Mouse (Mus musculus): ENCODE measurements around the gene Rcbtb2. TPM values are rescaled to one million over a fixed set of nuclear protein-coding genes. Genes with fewer than 3 reads are reported as not detected.

Rcbtb2 gene
- polyA plus RNA-seq, 1 experiment from 2014 or later = 209 TPM

- no peak for DNase-seq (ENCODE audit: low spot score)
- no peak for ATAC-seq (replicated peaks; ENCODE audit: insufficient number of reproducible peaks, low FRiP score, low TSS enrichment, low read depth)
- Histone ChIP-seq H3K4me2 (ENCODE audit: low read depth, low read length) (no peak overlapping the region), H3K27me3 (ENCODE audit: control insufficient read depth, insufficient read depth, low read length) (no peaks in the 10 kb centered on the region), H3K27ac (replicated peaks; ENCODE audit: low read depth, low read length) (no peak overlapping the region), H3K36me3 (replicated peaks; ENCODE audit: control insufficient read depth, insufficient read depth, low read depth, low read length) (no peaks in the 10 kb centered on the region), H3K9me3 (replicated peaks; ENCODE audit: control insufficient read depth, low read length) (no peaks in the 10 kb centered on the region), H3K9ac (replicated peaks; ENCODE audit: low read length) (no peak overlapping the region), H3K4me3 (ENCODE audit: low read depth, low read length) (no peak overlapping the region), H3K4me1 (ENCODE audit: control insufficient read depth, insufficient read depth, low read length) (no peaks in the 10 kb centered on the region; the same call in 1 of the 2 replicates)
- 90% methylated on average over 4 of the region's 4 CpGs for WGBS
These were observed 22.7 kb downstream of the Rcbtb2 start for GRCm38 (mm10) chr14:73145531-73145930.

GRCm38 (mm10) chr14:73146721-73147120, 23.9 kb downstream of the Rcbtb2 start:
- Histone ChIP-seq H3K4me3 (ENCODE audit: low read depth, low read length) (no peak overlapping the region), H3K27ac (replicated peaks; ENCODE audit: low read depth, low read length) (no peak overlapping the region), H3K36me3 (replicated peaks; ENCODE audit: control insufficient read depth, insufficient read depth, low read depth, low read length) (no peaks in the 10 kb centered on the region), H3K9me3 (replicated peaks; ENCODE audit: control insufficient read depth, low read length) (no peaks in the 10 kb centered on the region), H3K4me1 (ENCODE audit: control insufficient read depth, insufficient read depth, low read length) (no peaks in the 10 kb centered on the region; the same call in 1 of the 2 replicates), H3K27me3 (ENCODE audit: control insufficient read depth, insufficient read depth, low read length) (no peaks in the 10 kb centered on the region), H3K9ac (replicated peaks; ENCODE audit: low read length) (no peak overlapping the region), H3K4me2 (ENCODE audit: low read depth, low read length) (no peak overlapping the region)
- DNase-seq (ENCODE audit: low spot score) (no peak), ATAC-seq (replicated peaks; ENCODE audit: insufficient number of reproducible peaks, low FRiP score, low TSS enrichment, low read depth) (no peak)
- 54% methylated on average over 3 of the region's 3 CpGs for WGBS

- Histone ChIP-seq H3K27ac (replicated peaks; ENCODE audit: low read depth, low read length) (no peak overlapping the region), H3K4me2 (ENCODE audit: low read depth, low read length) (no peak overlapping the region), H3K4me1 (ENCODE audit: control insufficient read depth, insufficient read depth, low read length) (no peaks in the 10 kb centered on the region; the same call in 1 of the 2 replicates), H3K27me3 (ENCODE audit: control insufficient read depth, insufficient read depth, low read length) (no peaks in the 10 kb centered on the region), H3K36me3 (replicated peaks; ENCODE audit: control insufficient read depth, insufficient read depth, low read depth, low read length) (no peaks in the 10 kb centered on the region), H3K4me3 (ENCODE audit: low read depth, low read length) (no peak overlapping the region), H3K9ac (replicated peaks; ENCODE audit: low read length) (no peak overlapping the region), H3K9me3 (replicated peaks; ENCODE audit: control insufficient read depth, low read length) (no peaks in the 10 kb centered on the region)
- DNase-seq (ENCODE audit: low spot score) (no peak), ATAC-seq (replicated peaks; ENCODE audit: insufficient number of reproducible peaks, low FRiP score, low TSS enrichment, low read depth) (no peak)
- 91% methylated on average over 3 of the region's 3 CpGs for WGBS
These were observed 25.3 kb downstream of the Rcbtb2 start for GRCm38 (mm10) chr14:73148125-73148524.

DNA sequence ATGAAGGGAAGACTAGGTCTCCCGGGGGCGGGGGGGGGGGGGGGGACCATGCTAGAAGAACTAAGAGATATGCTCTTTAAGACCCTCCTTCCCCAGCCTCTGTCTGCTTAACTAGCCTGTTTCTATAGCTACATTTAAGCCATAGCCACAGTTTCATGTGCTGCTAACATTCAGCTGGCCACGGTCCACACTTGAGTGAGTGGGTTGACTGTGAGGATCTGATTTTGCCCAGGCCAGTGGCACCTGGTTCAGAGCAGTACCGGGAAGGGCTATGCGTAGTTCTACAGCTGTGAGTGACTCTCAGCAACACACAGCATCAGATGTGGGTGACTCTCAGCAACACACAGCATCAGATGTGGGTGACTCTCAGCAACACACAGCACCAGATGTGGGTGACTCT, 38.5 kb downstream of the Rcbtb2 start:
- ATAC-seq (replicated peaks; ENCODE audit: insufficient number of reproducible peaks, low FRiP score, low TSS enrichment, low read depth) (no peak), DNase-seq (ENCODE audit: low spot score) (no peak)
- WGBS = 96% methylated on average over 4 of the region's 5 CpGs

DNA sequence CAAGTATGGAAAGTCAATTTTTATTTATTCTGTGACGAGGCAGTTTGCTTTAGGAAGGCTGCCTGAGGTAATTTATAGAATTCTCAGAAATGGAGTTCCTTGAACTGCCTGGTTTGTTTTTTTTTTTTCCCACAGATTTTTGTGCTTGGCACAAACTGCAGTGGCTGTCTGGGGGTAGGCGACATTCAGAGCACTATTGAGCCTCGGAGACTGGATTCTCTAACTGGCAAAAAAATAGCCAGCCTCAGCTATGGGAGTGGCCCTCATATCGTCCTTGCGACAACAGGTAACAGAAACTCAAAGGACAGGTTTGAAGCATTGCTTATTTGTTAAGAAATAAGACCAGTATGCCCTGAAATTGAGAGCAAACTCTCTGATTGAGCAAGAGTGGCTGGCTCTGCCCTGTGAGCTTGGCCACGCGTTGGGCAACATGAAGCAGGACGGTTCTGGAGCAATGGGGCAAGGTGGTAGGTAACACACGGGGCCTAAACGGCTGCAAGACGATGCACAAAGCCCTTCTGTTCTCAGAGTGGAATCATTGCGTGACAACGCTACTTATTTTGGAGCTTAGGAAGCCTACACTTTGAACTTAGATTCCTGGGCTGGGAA, 39.5 kb downstream of the Rcbtb2 start:
- Histone ChIP-seq H3K4me1 (ENCODE audit: control insufficient read depth, insufficient read depth, low read length) (no peaks in the 10 kb centered on the region), H3K27ac (replicated peaks; ENCODE audit: low read depth, low read length) (no peak overlapping the region), H3K27me3 (ENCODE audit: control insufficient read depth, insufficient read depth, low read length) (no peaks in the 10 kb centered on the region), H3K4me2 (ENCODE audit: low read depth, low read length) (no peak overlapping the region), H3K9me3 (replicated peaks; ENCODE audit: control insufficient read depth, low read length) (no peaks in the 10 kb centered on the region), H3K9ac (replicated peaks; ENCODE audit: low read length) (no peak overlapping the region), H3K36me3 (replicated peaks; ENCODE audit: control insufficient read depth, insufficient read depth, low read depth, low read length) (peaks cover 8% of the 10 kb centered on the region), H3K4me3 (ENCODE audit: low read depth, low read length) (no peak overlapping the region)
- DNase-seq (ENCODE audit: low spot score) (no peak), ATAC-seq (replicated peaks; ENCODE audit: insufficient number of reproducible peaks, low FRiP score, low TSS enrichment, low read depth) (no peak)
- 93% methylated on average over 13 of the region's 13 CpGs for WGBS

More for the DNA sequence above, 38.5 kb downstream of the Rcbtb2 start:
- no peak overlapping the region for H3K4me3 ChIP-seq (ENCODE audit: low read depth, low read length)
- H3K36me3 ChIP-seq (replicated peaks; ENCODE audit: control insufficient read depth, insufficient read depth, low read depth, low read length) = peaks cover 11% of the 10 kb centered on the region
- H3K4me2 ChIP-seq (ENCODE audit: low read depth, low read length) = no peak overlapping the region
- H3K9me3 ChIP-seq (replicated peaks; ENCODE audit: control insufficient read depth, low read length) = no peaks in the 10 kb centered on the region
- H3K4me1 ChIP-seq (ENCODE audit: control insufficient read depth, insufficient read depth, low read length) = no peaks in the 10 kb centered on the region
- H3K27ac ChIP-seq (replicated peaks; ENCODE audit: low read depth, low read length) = no peak overlapping the region
- no peak overlapping the region for H3K9ac ChIP-seq (replicated peaks; ENCODE audit: low read length)
- no peaks in the 10 kb centered on the region for H3K27me3 ChIP-seq (ENCODE audit: control insufficient read depth, insufficient read depth, low read length)

- WGBS = 92% methylated on average over 10 of the region's 10 CpGs
- Histone ChIP-seq H3K4me2 (ENCODE audit: low read depth, low read length) (no peak overlapping the region), H3K27me3 (ENCODE audit: control insufficient read depth, insufficient read depth, low read length) (no peaks in the 10 kb centered on the region), H3K36me3 (replicated peaks; ENCODE audit: control insufficient read depth, insufficient read depth, low read depth, low read length) (peaks cover 8% of the 10 kb centered on the region), H3K9me3 (replicated peaks; ENCODE audit: control insufficient read depth, low read length) (no peaks in the 10 kb centered on the region), H3K9ac (replicated peaks; ENCODE audit: low read length) (no peak overlapping the region), H3K4me3 (ENCODE audit: low read depth, low read length) (no peak overlapping the region), H3K27ac (replicated peaks; ENCODE audit: low read depth, low read length) (no peak overlapping the region), H3K4me1 (ENCODE audit: control insufficient read depth, insufficient read depth, low read length) (no peaks in the 10 kb centered on the region)
- no peak for ATAC-seq (replicated peaks; ENCODE audit: insufficient number of reproducible peaks, low FRiP score, low TSS enrichment, low read depth)
- no peak for DNase-seq (ENCODE audit: low spot score)
These were observed 40.6 kb downstream of the Rcbtb2 start for GRCm38 (mm10) chr14:73163363-73163998.

DNA sequence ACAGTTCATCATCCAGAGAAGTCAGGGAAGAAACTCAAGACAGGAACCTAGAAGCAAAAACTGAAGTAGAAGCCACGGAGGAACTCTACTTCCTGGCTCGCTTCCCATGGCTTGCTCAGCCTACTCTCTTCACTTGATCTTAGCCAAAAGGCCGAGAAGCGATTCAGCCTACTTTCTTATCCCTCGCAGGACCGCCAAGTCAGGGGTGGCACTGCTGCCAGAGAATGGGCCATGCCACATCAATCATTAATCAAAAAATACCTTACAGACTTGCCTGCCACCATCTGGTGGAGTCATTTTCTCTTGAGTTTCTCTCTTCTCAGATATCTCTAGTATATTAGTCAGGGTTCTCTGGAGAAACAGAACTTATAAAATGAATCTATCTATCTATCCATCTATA, 42.3 kb downstream of the Rcbtb2 start:
- Histone ChIP-seq H3K4me1 (ENCODE audit: control insufficient read depth, insufficient read depth, low read length) (no peaks in the 10 kb centered on the region), H3K36me3 (replicated peaks; ENCODE audit: control insufficient read depth, insufficient read depth, low read depth, low read length) (peaks cover 8% of the 10 kb centered on the region), H3K27ac (replicated peaks; ENCODE audit: low read depth, low read length) (no peak overlapping the region), H3K4me2 (ENCODE audit: low read depth, low read length) (no peak overlapping the region), H3K9me3 (replicated peaks; ENCODE audit: control insufficient read depth, low read length) (no peaks in the 10 kb centered on the region), H3K9ac (replicated peaks; ENCODE audit: low read length) (no peak overlapping the region), H3K27me3 (ENCODE audit: control insufficient read depth, insufficient read depth, low read length) (no peaks in the 10 kb centered on the region), H3K4me3 (ENCODE audit: low read depth, low read length) (no peak overlapping the region)
- 98% methylated on average over 6 of the region's 6 CpGs for WGBS
- DNase-seq (ENCODE audit: low spot score) (no peak), ATAC-seq (replicated peaks; ENCODE audit: insufficient number of reproducible peaks, low FRiP score, low TSS enrichment, low read depth) (no peak)

GRCm38 (mm10) chr14:73168605-73169004, 45.8 kb downstream of the Rcbtb2 start:
- no peaks in the 10 kb centered on the region for H3K9me3 ChIP-seq (replicated peaks; ENCODE audit: control insufficient read depth, low read length)
- H3K27ac ChIP-seq (replicated peaks; ENCODE audit: low read depth, low read length) = no peak overlapping the region
- H3K36me3 ChIP-seq (replicated peaks; ENCODE audit: control insufficient read depth, insufficient read depth, low read depth, low read length) = peaks cover 2% of the 10 kb centered on the region
- WGBS = 94% methylated on average over 6 of the region's 6 CpGs
- ATAC-seq (replicated peaks; ENCODE audit: insufficient number of reproducible peaks, low FRiP score, low TSS enrichment, low read depth) = no peak
- H3K27me3 ChIP-seq (ENCODE audit: control insufficient read depth, insufficient read depth, low read length) = no peaks in the 10 kb centered on the region
- H3K9ac ChIP-seq (replicated peaks; ENCODE audit: low read length) = no peak overlapping the region
- no peak overlapping the region for H3K4me2 ChIP-seq (ENCODE audit: low read depth, low read length)
- H3K4me1 ChIP-seq (ENCODE audit: control insufficient read depth, insufficient read depth, low read length) = no peaks in the 10 kb centered on the region
- no peak overlapping the region for H3K4me3 ChIP-seq (ENCODE audit: low read depth, low read length)
- DNase-seq (ENCODE audit: low spot score) = no peak

Data from embryonic facial prominence, embryonic 11.5 days (tissue).